Mouse (Mus musculus) liver, adult 2 months (tissue): Measurements from ENCODE around the gene Olfr150.

Experiments used
- CTCF ChIP-seq: fragments of 200-500 bp; IDR thresholded peaks from 2 replicates; pipeline ENCODE4 v1.5.1; 2011; ENCODE audit warnings: low read depth, low read length, control low read depth
- POLR2A ChIP-seq: fragments of 200-500 bp; IDR thresholded peaks from 2 replicates; pipeline ENCODE4 v1.6.1; 2011; ENCODE audit warnings: low read length, control low read depth; ENCODE audit not compliant: insufficient read depth; ENCODE audit errors: extremely low read depth

DNA sequence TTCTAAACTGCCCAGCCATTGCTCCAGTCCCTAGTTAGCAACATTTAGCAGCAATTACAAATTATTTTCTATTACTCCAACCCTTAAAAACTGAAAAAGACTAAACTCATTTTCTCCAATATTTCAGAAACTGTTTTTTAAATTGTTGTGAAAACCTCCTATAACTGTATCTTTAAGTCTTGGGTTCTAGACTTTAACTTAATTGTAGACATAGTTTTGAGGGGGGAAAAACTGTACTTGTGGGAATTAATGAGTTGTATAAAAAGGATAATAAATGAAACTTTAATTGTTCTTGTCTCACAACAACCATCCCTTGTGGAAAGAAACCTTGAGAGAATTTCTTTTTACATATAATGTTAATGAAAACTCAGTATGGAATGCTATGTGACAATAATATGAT, at the start of gene Olfr150:
- TF ChIP-seq CTCF (no peak), POLR2A (no peak)
